Mouse (Mus musculus): ENCODE measurements around the gene Pgpep1. TPM values are rescaled to one million over a fixed set of nuclear protein-coding genes. Genes with fewer than 3 reads are reported as not detected.

Pgpep1 gene
- polyA plus RNA-seq, 1 experiment, result 129 TPM

DNA sequence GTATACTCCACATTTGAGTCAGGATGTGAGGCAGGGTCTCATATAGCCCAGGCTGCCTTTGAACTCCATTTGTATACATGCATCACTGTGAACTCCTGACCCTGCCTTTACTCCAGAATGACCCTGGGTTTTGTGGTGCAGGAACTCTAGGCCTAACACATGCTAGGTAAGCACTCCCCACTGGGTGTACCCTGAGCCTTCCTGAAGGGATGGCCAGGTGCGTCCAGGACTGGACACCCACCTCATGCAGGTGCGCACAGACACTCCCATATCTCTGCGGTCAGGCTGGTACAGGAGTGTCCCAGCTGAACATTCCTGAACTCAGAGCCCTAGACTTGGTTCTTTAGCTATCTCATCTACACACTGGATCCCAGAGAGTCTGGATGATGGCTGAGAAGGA lies 13.9 kb upstream of the Pgpep1 start:
- no peaks in the 10 kb centered on the region for H3K27me3 ChIP-seq (ENCODE audit: control insufficient read depth, insufficient read depth, low read length)
- peaks cover 3% of the 10 kb centered on the region; the same call in 1 of the 2 replicates for H3K36me3 ChIP-seq (ENCODE audit: control insufficient read depth, insufficient read depth, low read length)
- H3K4me1 ChIP-seq (ENCODE audit: control insufficient read depth, insufficient read depth, insufficient read length, low read length), result peaks cover 39% of the 10 kb centered on the region
- WGBS, result 30% methylated on average over 3 of the region's 3 CpGs
- no peak for TF ChIP-seq CTCF (IDR thresholded peaks at IDR 0.05; ENCODE audit: extremely low read depth, insufficient read length, insufficient replicate concordance, low read depth, low read length)
- no peak for TF ChIP-seq POLR2A (IDR thresholded peaks at IDR 0.05; ENCODE audit: low read depth, low read length)
- peak overlapping the region; percentile 66; the same call in 1 of the 2 replicates for H3K4me3 ChIP-seq (ENCODE audit: low read depth, low read length)
- H3K27ac ChIP-seq (ENCODE audit: insufficient read depth, low read depth, low read length), result peak overlapping the region; percentile 93

- Histone ChIP-seq H3K4me3 (ENCODE audit: low read depth, low read length) (peak within 1 kb of the TSS; percentile 66), H3K36me3 (ENCODE audit: control insufficient read depth, insufficient read depth, low read length) (peaks cover 2% of the 10 kb centered on the region; the same call in 1 of the 2 replicates), H3K27me3 (ENCODE audit: control insufficient read depth, insufficient read depth, low read length) (no peaks in the 10 kb centered on the region), H3K27ac (ENCODE audit: insufficient read depth, low read depth, low read length) (peak within 1 kb of the TSS; percentile 93), H3K4me1 (ENCODE audit: control insufficient read depth, insufficient read depth, insufficient read length, low read length) (peaks cover 30% of the 10 kb centered on the region)
- WGBS, result under 1% methylated on average over 60 of the region's 60 CpGs
- peak; percentile 82 for TF ChIP-seq CTCF (IDR thresholded peaks at IDR 0.05; ENCODE audit: extremely low read depth, insufficient read length, insufficient replicate concordance, low read depth, low read length)
- peak; percentile 40; the same call in 1 of the 2 replicates for TF ChIP-seq POLR2A (IDR thresholded peaks at IDR 0.05; ENCODE audit: low read depth, low read length)
These were observed 13.1 kb upstream of the Pgpep1 start, which contains the start of gene Lsm4 for GRCm38 (mm10) chr8:70673079-70673856. Gene Lsm4, plus strand, starts transcription at chr8:70673248.

- no peaks in the 10 kb centered on the region for H3K27me3 ChIP-seq (ENCODE audit: control insufficient read depth, insufficient read depth, low read length)
- peak overlapping the region; percentile 48 for H3K4me3 ChIP-seq (ENCODE audit: low read depth, low read length)
- peak overlapping the region; percentile 39 for H3K27ac ChIP-seq (ENCODE audit: insufficient read depth, low read depth, low read length)
- H3K4me1 ChIP-seq (ENCODE audit: control insufficient read depth, insufficient read depth, insufficient read length, low read length), result peaks cover 23% of the 10 kb centered on the region
- WGBS, result 32% methylated on average over 19 of the region's 19 CpGs
- H3K36me3 ChIP-seq (ENCODE audit: control insufficient read depth, insufficient read depth, low read length), result no peaks in the 10 kb centered on the region
- no peak for TF ChIP-seq CTCF (IDR thresholded peaks at IDR 0.05; ENCODE audit: extremely low read depth, insufficient read length, insufficient replicate concordance, low read depth, low read length)
- no peak for TF ChIP-seq POLR2A (IDR thresholded peaks at IDR 0.05; ENCODE audit: low read depth, low read length)
These were observed 12.3 kb upstream of the Pgpep1 start for GRCm38 (mm10) chr8:70672325-70673078.

- TF ChIP-seq CTCF (IDR thresholded peaks at IDR 0.05; ENCODE audit: extremely low read depth, insufficient read length, insufficient replicate concordance, low read depth, low read length) (no peak), POLR2A (IDR thresholded peaks at IDR 0.05; ENCODE audit: low read depth, low read length) (no peak)
- H3K4me3 ChIP-seq (ENCODE audit: low read depth, low read length), result no peak overlapping the region
- H3K27me3 ChIP-seq (ENCODE audit: control insufficient read depth, insufficient read depth, low read length), result no peaks in the 10 kb centered on the region
- H3K36me3 ChIP-seq (ENCODE audit: control insufficient read depth, insufficient read depth, low read length), result no peaks in the 10 kb centered on the region
- peaks cover 24% of the 10 kb centered on the region for H3K4me1 ChIP-seq (ENCODE audit: control insufficient read depth, insufficient read depth, insufficient read length, low read length)
- 81% methylated on average over 10 of the region's 10 CpGs for WGBS
- H3K27ac ChIP-seq (ENCODE audit: insufficient read depth, low read depth, low read length), result peak overlapping the region; percentile 18; the same call in 1 of the 2 replicates
These were observed 11.6 kb upstream of the Pgpep1 start for GRCm38 (mm10) chr8:70671615-70672324.

DNA sequence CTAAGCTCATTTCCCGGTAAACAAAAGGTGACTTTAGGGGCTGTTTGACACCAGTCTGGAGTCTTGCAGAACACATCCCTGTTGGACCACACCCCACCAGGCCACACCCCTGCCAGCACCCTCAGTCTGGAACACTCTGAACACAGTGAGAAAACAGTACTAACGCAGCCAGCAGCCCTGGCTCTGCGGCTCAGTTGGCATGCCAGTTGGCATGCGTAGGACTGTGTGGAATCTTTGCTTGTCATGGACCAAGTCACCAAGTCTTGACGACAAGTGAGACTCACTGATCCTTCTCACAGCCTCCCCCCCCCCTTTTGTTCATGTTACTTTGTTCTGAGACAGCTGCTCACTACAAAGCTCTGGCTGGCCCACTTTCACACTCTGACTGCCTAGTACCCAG lies 6.9 kb upstream of the Pgpep1 start:
- H3K27ac ChIP-seq (ENCODE audit: insufficient read depth, low read depth, low read length), result peak overlapping the region; percentile 85
- 30% methylated on average over 5 of the region's 5 CpGs for WGBS

DNA sequence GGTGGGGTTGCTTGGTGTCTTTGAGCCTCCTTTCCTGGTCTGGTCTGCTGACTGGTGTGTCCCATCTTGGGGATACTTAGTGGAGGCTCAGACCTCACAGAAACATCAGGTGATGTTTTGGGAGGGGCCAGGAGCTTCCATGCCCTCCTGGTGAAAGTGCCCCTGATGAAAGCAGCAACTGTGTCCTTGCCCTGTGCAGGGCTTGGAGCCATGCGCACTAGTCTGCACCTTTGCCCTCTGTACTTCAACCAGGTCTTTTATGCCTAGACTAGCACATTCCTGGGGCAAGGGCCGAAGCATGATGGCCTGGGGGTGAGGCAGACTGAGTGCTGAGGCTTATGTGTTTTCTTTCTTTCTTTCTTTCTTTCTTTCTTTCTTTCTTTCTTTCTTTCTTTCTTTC lies 5.4 kb upstream of the Pgpep1 start:
- 33% methylated on average over 2 of the region's 2 CpGs for WGBS
- H3K4me3 ChIP-seq (ENCODE audit: low read depth, low read length), result no peak overlapping the region
- peak overlapping the region; percentile 92 for H3K27ac ChIP-seq (ENCODE audit: insufficient read depth, low read depth, low read length)
- H3K27me3 ChIP-seq (ENCODE audit: control insufficient read depth, insufficient read depth, low read length), result no peaks in the 10 kb centered on the region
- peaks cover 17% of the 10 kb centered on the region for H3K4me1 ChIP-seq (ENCODE audit: control insufficient read depth, insufficient read depth, insufficient read length, low read length)
- H3K36me3 ChIP-seq (ENCODE audit: control insufficient read depth, insufficient read depth, low read length), result no peaks in the 10 kb centered on the region
- TF ChIP-seq CTCF (IDR thresholded peaks at IDR 0.05; ENCODE audit: extremely low read depth, insufficient read length, insufficient replicate concordance, low read depth, low read length) (no peak), POLR2A (IDR thresholded peaks at IDR 0.05; ENCODE audit: low read depth, low read length) (no peak)

More for the DNA sequence above, 6.9 kb upstream of the Pgpep1 start:
- H3K4me3 ChIP-seq (ENCODE audit: low read depth, low read length), result no peak overlapping the region
- TF ChIP-seq POLR2A (IDR thresholded peaks at IDR 0.05; ENCODE audit: low read depth, low read length) (no peak; the same call in 1 of the 2 replicates), CTCF (IDR thresholded peaks at IDR 0.05; ENCODE audit: extremely low read depth, insufficient read length, insufficient replicate concordance, low read depth, low read length) (no peak)
- H3K27me3 ChIP-seq (ENCODE audit: control insufficient read depth, insufficient read depth, low read length), result no peaks in the 10 kb centered on the region
- H3K36me3 ChIP-seq (ENCODE audit: control insufficient read depth, insufficient read depth, low read length), result no peaks in the 10 kb centered on the region
- H3K4me1 ChIP-seq (ENCODE audit: control insufficient read depth, insufficient read depth, insufficient read length, low read length), result peaks cover 17% of the 10 kb centered on the region
